Mouse (Mus musculus): ENCODE data around the gene Fbf1.

- no peak for TF ChIP-seq POLR2A (IDR thresholded peaks at IDR 0.05; ENCODE audit: low read depth, low read length)
- no peak for TF ChIP-seq CTCF (conservative IDR thresholded peaks at IDR 0.05; ENCODE audit: insufficient read depth, insufficient read length, low read depth, low read length)
These were observed 44.9 kb upstream of the Fbf1 start for GRCm38 (mm10) chr11:116212847-116213246.

Measured in kidney, adult 2 months (tissue).